Mouse (Mus musculus) cerebellum, postnatal 14 days (tissue): ENCODE results near the gene Iqcf5.
"Not testable (repeated sequence)": the region's sequence is repeated elsewhere in the genome, so short reads cannot be mapped to it uniquely, and the experiment has no call there.

ENCODE experiments used
- DNase-seq, 2 experiments: peaks; one replicate each; pipeline ENCODE4 v3.0.0; 2021; ENCODE audit warnings: mixed read lengths in 2 of 2

Gene Iqcf5

GRCm38 (mm10) chr9:106481676-106482075 is 32.7 kb upstream of the Iqcf5 start:
- DNase-seq, result no peak

- DNase-seq, result no peak
Measured at GRCm38 (mm10) chr9:106482578-106483115, 31.7 kb upstream of the Iqcf5 start.

GRCm38 (mm10) chr9:106483136-106483535 is 31.2 kb upstream of the Iqcf5 start:
- DNase-seq, result no peak

GRCm38 (mm10) chr9:106483606-106484005 is 30.8 kb upstream of the Iqcf5 start:
- no peak for DNase-seq

- DNase-seq, result no peak
Measured at GRCm38 (mm10) chr9:106485076-106485475, 29.3 kb upstream of the Iqcf5 start.

GRCm38 (mm10) chr9:106487602-106488001 is 26.8 kb upstream of the Iqcf5 start:
- not testable (repeated sequence) for DNase-seq

- DNase-seq, result no peak
Measured at GRCm38 (mm10) chr9:106499667-106500066, 14.7 kb upstream of the Iqcf5 start, which contains the start of gene Iqcf1. TSS of gene Iqcf1 (plus strand) at chr9:106499967.

GRCm38 (mm10) chr9:106501846-106502245 is 12.5 kb upstream of the Iqcf5 start:
- DNase-seq, result no peak

- no peak for DNase-seq
Measured at GRCm38 (mm10) chr9:106504246-106504645, 10.1 kb upstream of the Iqcf5 start.

GRCm38 (mm10) chr9:106509356-106509755 is 5.0 kb upstream of the Iqcf5 start:
- no peak for DNase-seq

- DNase-seq, result no peak
Measured at GRCm38 (mm10) chr9:106512729-106513450, 1.5 kb upstream of the Iqcf5 start.

GRCm38 (mm10) chr9:106513566-106513965 is 807 bp upstream of the Iqcf5 start:
- DNase-seq, result no peak

GRCm38 (mm10) chr9:106519433-106519832 is 5.1 kb downstream of the Iqcf5 start:
- DNase-seq, result no peak

GRCm38 (mm10) chr9:106519909-106520308 is 5.5 kb downstream of the Iqcf5 start:
- no peak for DNase-seq

GRCm38 (mm10) chr9:106531833-106532232 is 17.5 kb downstream of the Iqcf5 start:
- DNase-seq, result peak; percentile 21 to 26

GRCm38 (mm10) chr9:106534296-106534695 is 19.9 kb downstream of the Iqcf5 start:
- DNase-seq, result no peak

GRCm38 (mm10) chr9:106534975-106535374 is 20.6 kb downstream of the Iqcf5 start:
- DNase-seq, result no peak

- DNase-seq, result no peak
Measured at GRCm38 (mm10) chr9:106561531-106561930, 47.2 kb downstream of the Iqcf5 start, which contains the start of gene Iqcf3. TSS of gene Iqcf3 (minus strand) at chr9:106561631.

- peak in 1 of 2 experiments; percentile 9 for DNase-seq
Measured at GRCm38 (mm10) chr9:106562291-106562690, 47.9 kb downstream of the Iqcf5 start.

- no peak for DNase-seq
Measured at GRCm38 (mm10) chr9:106564025-106564424, 49.7 kb downstream of the Iqcf5 start.
